Mouse (Mus musculus) hindbrain, embryonic 15.5 days (tissue): ENCODE measurements around the gene Enah. TPM values are rescaled to one million over a fixed set of nuclear protein-coding genes. Genes with fewer than 3 reads are reported as not detected.

ENCODE experiments used
- ATAC-seq: fragments of 200-750 bp; cut with Nextera tagmentation; 2 replicates; pipeline ENCODE4 v1.8.0; 2017; ENCODE audit warnings: low read depth, moderate number of reproducible peaks, moderate TSS enrichment; ENCODE audit not compliant: low FRiP score
- H3K27ac ChIP-seq: fragments of 300-500 bp; sonication (generic); replicated peaks from 2 replicates; pipeline ENCODE4 v1.5.1; 2015; ENCODE audit warnings: mild to moderate bottlenecking, inconsistent platforms
- H3K27me3 ChIP-seq: fragments of 300-500 bp; sonication (generic); 2 replicates; pipeline ENCODE4 v1.6.1; 2015; ENCODE audit warnings: control low read depth, inconsistent platforms
- H3K36me3 ChIP-seq: fragments of 300-500 bp; sonication (generic); 2 replicates; pipeline ENCODE4 v1.6.1; 2015; ENCODE audit warnings: control low read depth, inconsistent platforms
- H3K4me1 ChIP-seq: fragments of 300-500 bp; sonication (generic); replicated peaks from 2 replicates; pipeline ENCODE4 v1.6.1; 2015; ENCODE audit warnings: control low read depth, inconsistent platforms
- H3K4me2 ChIP-seq: fragments of 300-500 bp; sonication (generic); 2 replicates; pipeline ENCODE4 v1.6.1; 2015; ENCODE audit warnings: moderate library complexity, mild to moderate bottlenecking, inconsistent platforms
- H3K4me3 ChIP-seq: fragments of 300-500 bp; sonication (generic); 2 replicates; pipeline ENCODE4 v1.5.1; 2015; ENCODE audit warnings: mild to moderate bottlenecking, inconsistent platforms
- H3K9ac ChIP-seq: fragments of 300-500 bp; sonication (generic); 2 replicates; pipeline ENCODE4 v1.6.1; 2015; ENCODE audit warnings: inconsistent platforms
- H3K9me3 ChIP-seq: fragments of 300-500 bp; sonication (generic); 2 replicates; pipeline ENCODE4 v1.6.1; 2016; ENCODE audit warnings: control low read depth, inconsistent platforms
- WGBS: fragments of 180-500 bp; shearing (Covaris S2); methylation state at CpG from one replicate; pipeline ENCODE4 v1.1.7; 2015; 5-methylcytosine and 5-hydroxymethylcytosine counted together
- polyA plus RNA-seq: library from polyadenylated mRNA; unstranded; fragments of >200 nt; fragmentation: Nextera tagmentation; extraction: Ambion mirVana; gene quantifications from 2 replicates; pipeline ENCODE4 v1.2.1, GENCODE M21; 2015

Enah gene
- polyA plus RNA-seq, 1 experiment from 2014 or later: 30.5 TPM

- WGBS: 83% methylated on average over 7 of the region's 7 CpGs
- H3K36me3 ChIP-seq: no peaks in the 10 kb centered on the region
- H3K4me1 ChIP-seq: peaks cover 15% of the 10 kb centered on the region
- ATAC-seq: no peak
- no peaks in the 10 kb centered on the region for H3K27me3 ChIP-seq
- no peaks in the 10 kb centered on the region for H3K9me3 ChIP-seq
- H3K27ac ChIP-seq: no peak overlapping the region
- H3K4me3 ChIP-seq: no peak overlapping the region
- no peak overlapping the region for H3K4me2 ChIP-seq
- H3K9ac ChIP-seq: no peak overlapping the region
Measured at GRCm38 (mm10) chr1:182049813-182050212, 30.0 kb upstream of the Enah start.

GRCm38 (mm10) chr1:182048101-182048500, 28.3 kb upstream of the Enah start:
- H3K27me3 ChIP-seq: no peaks in the 10 kb centered on the region
- no peaks in the 10 kb centered on the region for H3K36me3 ChIP-seq
- H3K9me3 ChIP-seq: no peaks in the 10 kb centered on the region
- WGBS: 88% methylated on average over 4 of the region's 4 CpGs
- ATAC-seq: no peak
- no peak overlapping the region for H3K4me2 ChIP-seq
- H3K27ac ChIP-seq: no peak overlapping the region
- H3K4me1 ChIP-seq: peaks cover 15% of the 10 kb centered on the region
- H3K9ac ChIP-seq: no peak overlapping the region
- no peak overlapping the region for H3K4me3 ChIP-seq

GRCm38 (mm10) chr1:182047016-182047690, 27.4 kb upstream of the Enah start:
- no peaks in the 10 kb centered on the region for H3K36me3 ChIP-seq
- no peak overlapping the region for H3K9ac ChIP-seq
- no peak overlapping the region for H3K4me3 ChIP-seq
- H3K27ac ChIP-seq: no peak overlapping the region
- ATAC-seq: no peak
- WGBS: 87% methylated on average over 3 of the region's 3 CpGs
- no peaks in the 10 kb centered on the region for H3K27me3 ChIP-seq
- peaks cover 11% of the 10 kb centered on the region for H3K4me1 ChIP-seq
- no peaks in the 10 kb centered on the region for H3K9me3 ChIP-seq
- no peak overlapping the region for H3K4me2 ChIP-seq

- no peak overlapping the region; the same call in 1 of the 2 replicates for H3K27ac ChIP-seq
- WGBS: 41% methylated on average over 4 of the region's 4 CpGs
Measured at GRCm38 (mm10) chr1:182045208-182045607, 25.4 kb upstream of the Enah start.

GRCm38 (mm10) chr1:182040538-182040937, 20.7 kb upstream of the Enah start:
- Histone ChIP-seq H3K27ac (no peak overlapping the region), H3K4me3 (no peak overlapping the region), H3K36me3 (no peaks in the 10 kb centered on the region), H3K9me3 (no peaks in the 10 kb centered on the region), H3K9ac (no peak overlapping the region), H3K4me2 (no peak overlapping the region), H3K4me1 (peaks cover 6% of the 10 kb centered on the region), H3K27me3 (no peaks in the 10 kb centered on the region)
- 93% methylated on average over 3 of the region's 3 CpGs for WGBS
- ATAC-seq: no peak

More at GRCm38 (mm10) chr1:182045208-182045607, 25.4 kb upstream of the Enah start:
- Histone ChIP-seq H3K4me2 (no peak overlapping the region), H3K4me3 (no peak overlapping the region), H3K9me3 (no peaks in the 10 kb centered on the region), H3K9ac (no peak overlapping the region), H3K36me3 (no peaks in the 10 kb centered on the region), H3K27me3 (no peaks in the 10 kb centered on the region), H3K4me1 (peaks cover 11% of the 10 kb centered on the region)
- ATAC-seq: no peak

- H3K4me2 ChIP-seq: no peak overlapping the region
- no peaks in the 10 kb centered on the region for H3K36me3 ChIP-seq
- no peaks in the 10 kb centered on the region for H3K9me3 ChIP-seq
- H3K9ac ChIP-seq: no peak overlapping the region
- no peak overlapping the region for H3K4me3 ChIP-seq
- no peaks in the 10 kb centered on the region for H3K27me3 ChIP-seq
- H3K4me1 ChIP-seq: no peaks in the 10 kb centered on the region
- no peak for ATAC-seq
- no peak overlapping the region for H3K27ac ChIP-seq
Measured at GRCm38 (mm10) chr1:182031757-182032156, 12.0 kb upstream of the Enah start.

GRCm38 (mm10) chr1:182031066-182031465, 11.3 kb upstream of the Enah start:
- H3K9ac ChIP-seq: no peak overlapping the region
- H3K4me3 ChIP-seq: no peak overlapping the region

GRCm38 (mm10) chr1:182029989-182030649, 10.3 kb upstream of the Enah start:
- 68% methylated on average over 5 of the region's 5 CpGs for WGBS
- no peak for ATAC-seq
- Histone ChIP-seq H3K9me3 (no peaks in the 10 kb centered on the region), H3K27ac (no peak overlapping the region), H3K4me1 (no peaks in the 10 kb centered on the region), H3K36me3 (no peaks in the 10 kb centered on the region), H3K27me3 (no peaks in the 10 kb centered on the region), H3K4me2 (no peak overlapping the region), H3K4me3 (no peak overlapping the region), H3K9ac (no peak overlapping the region)

More at GRCm38 (mm10) chr1:182031066-182031465, 11.3 kb upstream of the Enah start:
- Histone ChIP-seq H3K27me3 (no peaks in the 10 kb centered on the region), H3K4me1 (no peaks in the 10 kb centered on the region), H3K4me2 (no peak overlapping the region), H3K9me3 (no peaks in the 10 kb centered on the region), H3K36me3 (no peaks in the 10 kb centered on the region), H3K27ac (no peak overlapping the region)
- no peak for ATAC-seq
- 89% methylated on average over 6 of the region's 6 CpGs for WGBS

- H3K27me3 ChIP-seq: no peaks in the 10 kb centered on the region
- no peak for ATAC-seq
- no peaks in the 10 kb centered on the region for H3K9me3 ChIP-seq
- H3K4me3 ChIP-seq: no peak overlapping the region
- H3K4me2 ChIP-seq: no peak overlapping the region
- 85% methylated on average over 25 of the region's 25 CpGs for WGBS
- no peaks in the 10 kb centered on the region for H3K36me3 ChIP-seq
- no peaks in the 10 kb centered on the region for H3K4me1 ChIP-seq
- no peak overlapping the region for H3K9ac ChIP-seq
- no peak overlapping the region for H3K27ac ChIP-seq
Measured at GRCm38 (mm10) chr1:182028231-182029210, 8.7 kb upstream of the Enah start.

- Histone ChIP-seq H3K4me2 (no peak overlapping the region), H3K27ac (no peak overlapping the region), H3K9me3 (no peaks in the 10 kb centered on the region), H3K9ac (no peak overlapping the region), H3K27me3 (no peaks in the 10 kb centered on the region), H3K36me3 (no peaks in the 10 kb centered on the region), H3K4me1 (no peaks in the 10 kb centered on the region), H3K4me3 (no peak overlapping the region)
- 65% methylated on average over 9 of the region's 9 CpGs for WGBS
- no peak for ATAC-seq
Measured at GRCm38 (mm10) chr1:182027426-182027979, 7.7 kb upstream of the Enah start.

- Histone ChIP-seq H3K27me3 (no peaks in the 10 kb centered on the region), H3K9ac (no peak overlapping the region), H3K4me1 (peaks cover 3% of the 10 kb centered on the region; the same call in 1 of the 2 replicates), H3K4me3 (no peak overlapping the region), H3K36me3 (no peaks in the 10 kb centered on the region), H3K9me3 (no peaks in the 10 kb centered on the region), H3K27ac (no peak overlapping the region), H3K4me2 (no peak overlapping the region)
- WGBS: 88% methylated on average over 5 of the region's 5 CpGs
- no peak for ATAC-seq
Measured at GRCm38 (mm10) chr1:182026821-182027220, 7.0 kb upstream of the Enah start.
